Mouse (Mus musculus) embryo, embryonic 10.5 days (tissue): ENCODE results near the gene Bcl11a.
"Not testable (repeated sequence)": the region's sequence is repeated elsewhere in the genome, so short reads cannot be mapped to it uniquely, and the experiment has no call there.

Source experiments
- DNase-seq: peaks from one replicate; pipeline ENCODE4 v3.0.0-alpha.2; 2015; ENCODE audit warnings: low spot score

The Bcl11a gene

GRCm38 (mm10) chr11:24100449-24101070 lies 22.7 kb downstream of the Bcl11a start:
- no peak for DNase-seq

DNA sequence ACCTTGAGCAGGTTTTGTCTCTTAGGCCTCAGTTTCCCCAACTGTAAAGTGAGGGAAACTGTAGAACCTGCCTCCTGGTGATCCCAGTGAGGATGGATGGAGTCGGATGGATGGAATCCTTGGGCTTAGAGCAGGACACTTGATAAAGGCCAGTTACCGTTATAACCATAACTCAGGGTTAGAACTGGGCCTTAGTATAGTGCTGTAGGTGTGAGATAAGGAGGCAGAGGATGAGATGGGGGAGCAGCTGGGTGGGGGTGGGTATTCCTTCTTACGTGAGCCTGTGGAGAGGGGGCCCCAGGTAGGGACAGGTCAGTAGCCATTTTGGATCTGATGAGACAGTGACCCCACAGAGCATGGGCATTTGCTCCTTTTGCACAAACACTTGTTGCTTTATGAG lies 23.8 kb downstream of the Bcl11a start:
- DNase-seq: no peak

GRCm38 (mm10) chr11:24102372-24102771 lies 24.5 kb downstream of the Bcl11a start:
- no peak for DNase-seq

DNA sequence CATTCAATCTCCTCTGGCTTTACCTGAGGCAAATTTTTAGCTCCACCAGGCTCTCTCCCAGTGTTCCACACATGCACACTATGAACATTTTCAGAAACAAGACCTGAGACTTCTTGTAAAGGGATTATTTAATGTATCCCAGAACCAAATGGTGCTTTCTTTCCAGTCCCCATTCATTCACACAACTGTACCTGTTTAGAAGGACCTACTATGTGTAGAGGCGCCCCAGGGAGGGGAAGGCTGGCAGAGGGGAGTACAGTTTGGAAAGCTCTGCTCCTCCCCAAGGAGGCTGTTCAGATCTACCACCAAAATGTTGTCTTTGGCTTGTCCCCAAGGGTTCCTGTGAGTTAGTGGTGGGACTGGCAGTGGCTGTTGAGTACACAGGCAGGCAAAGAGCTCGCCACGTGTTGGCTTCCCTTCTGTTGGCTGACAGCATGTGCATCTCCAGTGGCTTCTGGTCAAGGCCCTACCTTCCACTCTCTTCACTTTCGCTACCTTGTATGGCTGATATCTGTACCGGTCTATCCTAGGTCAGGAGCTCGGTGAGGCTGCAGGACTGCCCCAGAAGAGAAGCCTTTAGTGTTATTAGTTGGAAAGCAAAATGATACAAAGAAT lies 25.4 kb downstream of the Bcl11a start:
- no peak for DNase-seq

DNA sequence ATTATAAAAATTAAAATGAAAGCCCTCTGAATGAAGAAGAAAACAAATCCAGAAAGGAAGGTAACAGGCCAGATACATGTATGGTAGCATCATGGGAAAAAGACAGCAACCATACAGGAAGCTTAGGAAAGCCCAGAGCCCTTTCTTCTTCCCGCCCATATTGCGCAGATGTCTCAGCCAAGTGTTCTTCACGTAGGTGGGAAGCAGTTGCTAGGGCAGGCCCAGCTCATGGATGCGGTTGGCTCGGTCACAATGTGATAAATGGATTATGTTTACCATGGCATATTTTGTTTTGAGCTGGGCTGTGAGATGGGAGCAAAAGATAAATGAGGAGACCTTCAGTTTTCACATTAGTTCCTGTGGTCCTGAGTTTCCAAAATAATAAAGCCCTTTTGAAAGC lies 29.6 kb downstream of the Bcl11a start:
- no peak for DNase-seq

DNA sequence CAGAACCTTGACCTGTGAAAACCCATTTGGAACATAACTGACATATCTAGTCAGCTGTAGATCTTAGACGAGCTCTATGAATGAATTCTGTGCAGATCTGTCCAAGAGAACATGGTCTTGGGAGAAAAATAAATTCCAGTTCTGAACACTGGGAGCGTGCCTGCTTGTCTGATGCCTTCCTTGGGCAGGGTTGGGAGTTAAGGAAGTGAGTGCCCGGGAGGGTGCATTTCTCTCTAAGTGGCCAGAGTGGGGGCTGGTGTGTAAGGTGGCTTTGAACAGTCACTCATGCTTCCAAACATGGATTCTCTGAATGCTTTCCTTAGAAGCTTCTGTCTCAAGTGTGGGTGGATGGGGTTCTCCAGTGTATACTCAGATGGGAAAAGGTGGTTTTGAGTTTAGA lies 31.1 kb downstream of the Bcl11a start:
- DNase-seq: no peak

DNA sequence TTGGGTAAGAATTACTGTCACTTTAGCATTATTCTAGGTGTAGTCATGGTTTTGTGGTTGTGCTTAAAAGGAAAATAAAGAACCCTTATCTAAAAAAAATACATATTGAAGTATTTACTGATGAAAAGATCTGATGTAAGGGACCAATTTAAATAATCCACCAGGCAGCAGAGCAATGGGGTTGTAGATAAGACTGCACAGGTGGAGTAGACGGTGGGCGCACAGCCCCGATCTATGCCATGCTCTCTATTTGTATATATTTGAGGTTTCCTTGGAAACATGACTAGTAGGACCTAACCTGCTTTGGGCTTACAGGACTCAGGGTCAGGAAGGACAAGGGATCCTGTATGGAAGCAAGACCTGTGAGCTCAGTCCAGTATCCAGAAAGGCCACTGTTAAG lies 31.5 kb downstream of the Bcl11a start:
- no peak for DNase-seq

DNA sequence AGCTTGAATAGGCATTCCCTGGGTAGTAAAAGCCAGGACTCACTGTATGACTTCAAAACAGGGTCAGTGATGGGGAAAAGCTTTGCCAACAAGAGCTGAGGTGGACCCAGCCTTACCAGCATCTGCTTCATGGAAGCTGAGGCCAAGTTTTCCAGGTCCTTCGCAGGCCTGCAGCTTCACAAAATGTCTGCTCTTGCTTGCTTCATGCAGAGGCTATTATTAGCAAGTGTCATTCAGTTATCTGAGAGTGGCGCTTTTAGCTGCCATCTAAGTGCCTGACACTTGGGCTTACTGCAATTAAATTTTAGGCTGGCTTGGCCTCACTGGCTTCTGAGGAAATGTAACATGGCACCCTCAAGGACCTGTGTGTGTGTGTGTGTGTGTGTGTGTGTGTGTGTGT lies 32.3 kb downstream of the Bcl11a start:
- no peak for DNase-seq

GRCm38 (mm10) chr11:24111720-24112119 lies 33.9 kb downstream of the Bcl11a start:
- DNase-seq: no peak

DNA sequence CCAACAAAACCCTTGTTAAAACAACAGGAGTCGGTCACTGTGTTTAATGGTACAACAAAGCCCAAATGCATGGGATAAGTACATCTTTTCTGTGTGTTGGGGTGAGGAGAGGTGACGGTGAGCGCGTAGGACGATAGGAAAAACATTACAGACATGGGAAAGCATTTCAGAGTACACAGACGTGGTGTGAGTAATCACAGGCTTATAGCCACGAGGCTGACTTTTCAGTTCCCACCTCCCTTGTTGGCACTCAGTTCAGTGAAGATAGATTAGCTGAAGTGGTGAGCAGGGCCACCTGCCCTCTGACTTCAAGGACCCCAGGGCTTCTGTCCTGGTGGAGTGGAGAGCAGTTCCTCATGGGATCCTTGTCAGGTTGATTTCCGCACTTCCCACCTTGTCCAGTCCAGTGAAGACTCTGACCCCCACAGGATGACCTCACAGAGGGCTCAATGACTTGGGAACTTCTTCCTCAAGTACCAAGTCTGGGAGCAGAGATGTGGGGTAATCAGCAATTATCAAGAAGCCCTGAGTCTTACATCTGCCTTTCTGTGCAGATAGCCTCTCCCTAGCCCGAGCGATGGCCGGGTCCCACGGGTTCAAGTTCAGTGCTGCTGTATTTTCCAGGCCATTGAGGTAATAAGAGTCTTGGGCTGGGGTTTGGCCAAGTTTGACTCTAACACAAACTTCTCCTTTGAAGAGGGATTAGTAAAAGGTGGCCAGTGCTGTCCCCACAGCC lies 37.3 kb downstream of the Bcl11a start:
- no peak for DNase-seq

GRCm38 (mm10) chr11:24116041-24116440 lies 38.2 kb downstream of the Bcl11a start:
- DNase-seq: no peak

DNA sequence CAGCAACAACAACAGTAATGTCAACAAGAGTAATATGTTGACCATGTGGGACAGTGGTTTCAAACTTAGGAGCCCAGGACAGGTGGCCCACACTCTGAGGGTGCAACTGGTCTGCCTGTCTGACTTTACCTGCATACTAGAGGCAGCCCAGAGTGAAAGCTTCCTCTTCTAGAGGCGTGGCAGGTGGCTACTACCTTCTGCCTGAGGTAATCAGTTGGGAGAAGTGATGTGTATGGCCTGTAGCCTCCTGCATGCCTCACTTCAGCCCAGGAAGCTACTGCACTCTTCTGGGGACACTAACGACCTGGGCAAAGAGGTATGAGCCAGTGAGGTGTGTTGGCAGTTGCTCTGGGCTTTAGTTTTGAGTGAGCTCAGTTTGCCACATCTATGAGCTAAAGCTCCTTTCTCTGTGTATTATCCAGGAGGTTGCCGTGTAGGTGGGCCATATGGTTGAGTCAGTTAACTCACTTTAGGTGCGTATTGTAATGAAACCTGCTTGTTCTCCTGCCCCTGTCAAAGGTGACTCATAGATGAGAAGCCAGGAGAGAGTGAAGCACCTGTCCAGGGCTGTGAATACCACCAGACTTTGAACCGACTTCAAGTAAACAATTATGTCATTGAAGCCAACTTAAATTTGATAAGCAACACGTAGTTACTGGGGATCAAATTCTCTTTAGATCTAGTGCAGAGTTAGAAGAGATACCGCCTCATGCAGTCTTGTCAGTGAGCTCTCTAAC lies 38.9 kb downstream of the Bcl11a start:
- DNase-seq: no peak

- no peak for DNase-seq
Observed at GRCm38 (mm10) chr11:24121136-24121535, 43.3 kb downstream of the Bcl11a start.

GRCm38 (mm10) chr11:24122899-24123298 lies 45.0 kb downstream of the Bcl11a start:
- no peak for DNase-seq

DNA sequence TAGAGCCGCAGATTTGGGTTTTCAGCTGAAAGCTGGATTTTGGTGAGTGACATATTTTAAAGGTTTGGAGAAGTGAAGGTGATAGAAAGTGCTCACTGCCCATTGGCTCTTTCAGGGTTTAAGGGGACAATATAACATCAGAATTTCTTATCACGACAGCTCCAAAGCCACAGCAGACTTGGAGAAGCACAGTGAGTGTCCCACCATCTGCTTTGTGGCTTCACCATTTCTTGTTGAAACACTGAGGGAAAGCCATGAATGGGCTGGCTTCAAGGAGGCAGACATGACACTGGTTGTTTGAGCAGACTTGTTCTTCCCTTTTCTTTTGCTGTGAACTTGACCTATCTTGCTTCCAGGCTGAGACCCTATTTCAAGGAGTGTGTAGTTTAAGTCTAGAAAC lies 46.1 kb downstream of the Bcl11a start:
- no peak for DNase-seq

GRCm38 (mm10) chr11:24125098-24125497 lies 47.2 kb downstream of the Bcl11a start:
- DNase-seq: no peak

- no peak for DNase-seq
Observed at GRCm38 (mm10) chr11:24128001-24128400, 50.1 kb downstream of the Bcl11a start.

- not testable (repeated sequence) for DNase-seq
Observed at GRCm38 (mm10) chr11:24128880-24129279, 51.0 kb downstream of the Bcl11a start.

DNA sequence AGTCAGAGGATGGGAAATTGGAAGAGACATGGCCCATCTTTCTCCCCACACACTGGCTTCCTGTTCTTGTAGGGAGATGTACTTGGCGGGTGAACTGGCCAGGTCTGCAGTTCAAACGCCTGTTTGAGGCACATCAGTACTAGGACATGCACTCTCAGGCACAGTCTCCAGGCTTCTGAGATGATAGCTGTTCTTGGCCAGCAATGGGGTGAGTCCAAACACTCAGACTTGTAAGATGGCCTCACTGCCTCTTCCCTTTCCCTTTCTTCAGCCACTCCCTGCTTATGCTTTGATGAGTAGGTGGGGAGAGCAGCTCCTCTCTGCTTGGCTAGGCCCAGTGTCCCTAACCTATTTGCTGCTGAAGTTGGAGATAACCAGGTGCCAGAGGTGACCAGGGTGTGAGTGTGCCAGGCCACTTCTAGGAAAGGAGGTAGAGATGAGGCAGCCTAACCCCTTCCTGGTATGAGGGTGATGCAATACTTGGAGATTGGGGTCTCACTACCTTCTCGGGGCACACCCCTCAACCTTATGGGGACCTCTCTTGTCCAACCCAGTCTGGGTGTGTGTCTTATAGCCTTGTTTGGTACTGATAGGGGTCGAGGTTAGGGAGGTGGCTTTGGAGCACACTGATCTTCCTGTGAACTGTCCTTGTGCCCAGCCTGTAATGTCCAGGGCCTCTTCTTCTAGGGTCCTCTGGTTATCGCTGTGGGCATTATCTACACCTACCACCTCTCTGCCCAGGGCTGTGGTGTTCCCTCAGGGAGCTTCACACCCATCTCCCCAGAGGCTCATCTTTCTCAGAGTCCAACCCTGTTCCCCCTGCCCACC lies 51.7 kb downstream of the Bcl11a start:
- no peak for DNase-seq

GRCm38 (mm10) chr11:24130186-24130760 lies 52.4 kb downstream of the Bcl11a start:
- DNase-seq: no peak

DNA sequence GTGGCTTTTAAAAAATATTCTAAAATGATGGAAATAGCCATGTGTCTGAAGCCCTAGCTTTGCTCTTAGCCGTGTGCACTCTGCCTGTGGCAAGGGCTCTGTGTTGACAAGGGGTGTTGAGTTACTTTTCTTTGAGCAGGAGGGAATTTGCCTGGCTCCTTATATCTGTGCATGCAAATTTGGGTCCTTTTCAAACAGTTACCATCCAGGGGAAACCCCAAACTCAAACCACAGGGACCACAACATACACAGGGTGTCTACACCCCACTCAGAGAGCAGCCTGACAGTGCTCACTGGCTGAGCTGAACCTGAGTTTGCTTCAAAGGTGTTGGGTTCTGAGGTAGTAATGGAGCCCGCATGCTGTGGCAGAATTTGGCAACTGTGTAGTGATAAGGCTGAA lies 54.0 kb downstream of the Bcl11a start:
- no peak for DNase-seq

DNA sequence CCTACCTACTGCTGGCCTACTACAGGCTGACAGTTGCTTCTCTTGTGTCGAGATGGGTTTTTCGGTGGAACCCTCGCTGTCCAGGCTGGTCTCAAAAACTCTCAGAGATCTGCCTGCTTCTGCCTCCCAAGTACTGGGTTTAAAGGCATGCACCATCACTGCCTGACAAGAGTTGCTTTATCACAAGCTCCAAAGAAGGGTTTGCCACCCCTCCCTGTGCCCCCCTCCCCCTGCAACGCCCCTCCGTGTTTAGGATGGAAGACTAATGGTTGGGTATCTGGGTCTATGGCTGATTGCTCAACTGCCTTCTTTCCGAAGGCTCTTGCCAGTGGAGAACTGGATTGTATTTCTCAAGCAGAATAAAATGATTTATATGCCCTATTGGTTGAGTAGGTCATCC lies 54.5 kb downstream of the Bcl11a start:
- no peak for DNase-seq
